Mouse (Mus musculus) adrenal gland, postnatal 14 days (tissue): ENCODE results near the gene Ccdc130. TPM values are rescaled to one million over a fixed set of nuclear protein-coding genes. Genes with fewer than 3 reads are reported as not detected.

Experiments
- DNase-seq: peaks from one replicate; pipeline ENCODE4 v3.0.0; 2021; ENCODE audit warnings: mixed read lengths
- long read RNA-seq, 2 experiments: library from polyadenylated mRNA; stranded (forward); transcript quantifications; one replicate each; pipeline ENCODE4 v2.0.0; 2021
- total RNA-seq: library from RNA; stranded (reverse); gene quantifications from 2 replicates; pipeline ENCODE4 v1.2.3, GENCODE M21; 2021

Gene Ccdc130
- total RNA-seq, result 17.5 and 22.0 TPM in 2 replicates
- long read RNA-seq, experiment 1, transcript Ccdc130-202 (10 exons, 2,119 nt), result major isoform, 14 of 29 reads
- long read RNA-seq, experiment 1, partial matches to known transcripts, result 3 of 29 reads
- long read RNA-seq, experiment 1, other reads (novel, unspliced or antisense), result 9 of 29 reads
- long read RNA-seq, experiment 2, transcript Ccdc130-202 (10 exons, 2,119 nt), result major isoform, 6 of 14 reads
- long read RNA-seq, experiment 2, partial matches to known transcripts, result 0 of 14 reads
- long read RNA-seq, experiment 2, other reads (novel, unspliced or antisense), result 5 of 14 reads

- peak; percentile 100 for DNase-seq
Measured at GRCm38 (mm10) chr8:84269950-84270773, at the start of gene Ccdc130. TSS of gene Ccdc130 (minus strand) at chr8:84270380.

DNA sequence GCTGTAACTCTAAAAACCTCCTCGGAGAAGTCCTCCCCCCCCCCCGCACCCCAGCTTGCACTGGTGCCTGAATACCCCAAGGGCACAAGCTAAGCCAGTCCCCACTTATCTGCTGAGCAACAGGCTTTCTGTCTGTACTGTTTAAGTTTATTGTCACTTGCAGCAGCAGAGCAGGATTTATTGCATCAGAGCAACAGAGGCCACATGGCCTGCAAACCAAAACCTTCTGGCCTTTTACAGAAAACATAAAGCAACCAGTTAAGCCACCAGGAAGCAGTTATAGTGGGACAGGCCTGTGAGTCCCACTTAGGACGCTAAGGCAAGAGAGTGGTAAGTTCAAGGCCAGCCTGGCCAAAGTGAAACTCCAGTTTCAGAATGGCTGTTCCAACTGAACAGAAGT is 38.2 kb upstream of the Ccdc130 start:
- DNase-seq, result peak; percentile 39

- no peak for DNase-seq
Measured at GRCm38 (mm10) chr8:84303951-84304350, 33.8 kb upstream of the Ccdc130 start.

DNA sequence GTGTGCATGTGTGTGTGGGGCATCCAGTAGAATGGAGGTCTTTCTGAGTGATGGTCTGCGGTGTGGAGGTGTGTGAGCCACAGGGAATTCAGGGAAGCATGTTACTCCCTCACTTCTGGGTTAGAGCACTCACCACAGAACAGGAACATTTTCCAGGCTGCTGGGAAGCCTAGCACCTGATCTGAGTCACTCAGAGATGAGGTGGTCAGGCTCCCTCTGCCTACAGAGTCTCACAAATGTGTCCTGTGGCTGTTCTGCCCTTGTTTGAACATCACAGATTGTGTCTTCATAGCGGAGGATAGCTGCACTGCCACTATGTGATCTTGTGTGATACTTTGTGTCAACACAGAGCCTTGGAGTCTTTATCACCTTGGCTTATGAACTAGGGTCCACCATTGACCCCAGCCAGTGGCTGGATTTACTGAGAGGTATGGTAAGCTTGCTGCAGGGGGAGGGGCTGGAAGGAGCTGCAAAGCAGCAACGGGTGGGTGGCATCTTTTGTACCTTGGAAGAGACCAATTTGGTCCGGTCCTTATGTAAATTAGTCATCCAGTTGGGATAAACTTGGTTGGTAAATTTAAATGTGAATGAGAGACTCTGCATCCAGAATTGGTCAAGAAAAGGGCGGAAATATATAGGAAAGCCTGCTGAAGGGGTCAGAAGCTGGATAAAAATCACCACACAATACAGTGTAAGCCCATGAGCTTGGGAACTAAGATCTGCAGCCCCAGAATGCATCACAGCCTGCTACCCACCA is 27.0 kb upstream of the Ccdc130 start:
- DNase-seq, result no peak

GRCm38 (mm10) chr8:84291688-84292087 is 21.5 kb upstream of the Ccdc130 start:
- DNase-seq, result peak; percentile 61

DNA sequence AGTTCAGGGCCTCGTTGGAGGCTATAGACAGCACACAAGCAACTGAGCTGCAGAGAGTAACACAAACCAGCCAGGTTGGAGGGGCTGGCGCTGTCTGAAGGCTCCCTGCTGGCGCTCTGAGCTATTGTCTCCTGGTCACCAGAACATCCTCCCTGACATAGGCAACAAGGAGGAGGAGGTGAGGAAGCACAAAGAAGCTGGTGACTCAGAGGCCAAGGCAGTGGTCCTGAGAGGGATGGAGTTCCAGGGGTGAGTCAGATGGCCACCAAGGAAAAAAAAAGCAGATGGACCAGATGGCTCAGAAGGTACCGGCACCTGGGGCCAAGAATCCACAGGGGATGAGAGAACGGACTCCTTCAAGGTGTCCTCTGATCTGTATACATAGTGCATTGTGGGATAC is 20.9 kb upstream of the Ccdc130 start:
- no peak for DNase-seq

GRCm38 (mm10) chr8:84288892-84289291 is 18.7 kb upstream of the Ccdc130 start:
- DNase-seq, result peak; percentile 34

DNA sequence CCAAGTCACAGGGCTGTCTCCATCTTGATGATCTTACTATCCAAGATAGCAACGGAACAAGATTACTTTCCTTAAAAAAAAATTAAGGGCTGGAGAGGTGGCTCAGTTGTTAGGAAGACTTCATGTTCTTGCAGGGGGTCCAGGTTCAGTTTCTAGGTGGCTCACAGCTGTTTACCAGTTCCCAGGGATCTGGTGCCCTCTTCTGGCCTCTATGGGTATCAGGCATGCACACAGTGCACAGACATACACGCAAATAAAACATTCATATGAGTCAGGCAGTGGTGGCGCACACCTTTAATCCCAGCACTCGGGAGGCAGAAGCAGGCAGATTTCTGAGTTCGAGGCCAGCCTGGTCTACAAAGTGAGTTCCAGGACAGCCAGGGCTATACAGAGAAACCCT is 15.5 kb upstream of the Ccdc130 start:
- DNase-seq, result peak; percentile 60

DNA sequence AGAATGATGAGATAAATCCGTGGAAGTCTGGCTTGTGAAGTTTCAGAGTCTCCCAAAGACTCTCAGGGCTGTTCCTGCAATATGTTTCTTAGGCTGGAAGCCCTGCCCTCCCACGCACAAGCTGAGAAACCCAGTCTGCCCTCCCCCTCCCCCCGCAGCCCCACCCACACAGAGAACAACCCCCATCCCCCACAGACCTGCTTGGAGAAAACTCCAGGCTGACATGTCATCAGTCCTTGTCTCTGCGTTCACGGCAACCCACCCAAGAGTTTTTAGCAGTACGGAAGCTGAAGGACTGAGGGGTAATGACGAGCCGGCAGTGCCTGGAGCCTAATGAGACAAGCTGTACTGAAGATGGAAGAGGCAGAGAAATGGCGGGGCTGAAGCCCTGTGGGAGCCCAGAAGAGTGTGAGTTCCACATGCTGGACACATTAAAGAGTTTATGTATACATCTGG is 14.5 kb upstream of the Ccdc130 start:
- no peak for DNase-seq

DNA sequence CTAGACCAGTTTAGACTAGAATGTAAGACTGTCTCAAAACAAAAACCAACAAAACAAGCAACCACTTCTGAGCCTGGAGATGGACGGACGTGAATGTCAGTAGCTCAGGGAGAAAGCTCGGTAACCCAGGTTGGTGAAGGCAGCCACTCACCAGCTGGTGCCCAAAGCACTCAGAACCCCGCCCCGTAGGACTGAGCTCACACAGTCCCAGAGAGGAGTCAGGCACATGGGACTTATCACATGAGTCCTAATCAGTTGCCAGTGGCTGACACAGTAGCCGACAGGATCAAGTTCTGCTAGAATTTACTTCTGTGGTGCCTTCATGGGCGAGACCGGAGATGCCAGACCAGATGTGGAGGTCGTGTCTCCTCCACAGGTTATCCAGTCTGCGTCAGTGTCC is 10.6 kb upstream of the Ccdc130 start:
- DNase-seq, result no peak

GRCm38 (mm10) chr8:84276447-84276846 is 6.3 kb upstream of the Ccdc130 start:
- DNase-seq, result no peak

DNA sequence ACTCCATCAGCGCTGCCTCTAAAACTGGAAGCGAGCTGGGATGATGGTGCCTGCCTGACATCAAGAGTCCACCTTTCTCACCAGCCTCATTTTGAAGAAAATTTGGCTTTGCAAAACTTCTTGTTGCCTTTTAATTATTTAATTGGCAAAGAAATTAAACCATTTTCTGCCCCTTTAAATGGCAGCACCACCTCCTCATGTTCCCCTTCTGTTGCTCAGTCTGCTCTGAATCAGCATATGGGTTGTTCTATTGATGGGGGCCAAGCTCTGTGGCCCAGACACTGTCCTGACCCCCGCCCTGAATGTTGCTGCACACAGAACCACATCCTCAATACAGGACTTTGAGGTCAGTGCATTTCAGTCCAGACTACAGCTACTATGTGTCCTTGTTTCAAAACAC is 3.8 kb upstream of the Ccdc130 start:
- no peak for DNase-seq

- DNase-seq, result no peak
Measured at GRCm38 (mm10) chr8:84272302-84272701, 2.1 kb upstream of the Ccdc130 start.

- no peak for DNase-seq
Measured at GRCm38 (mm10) chr8:84261098-84261497, 9.1 kb downstream of the Ccdc130 start.

DNA sequence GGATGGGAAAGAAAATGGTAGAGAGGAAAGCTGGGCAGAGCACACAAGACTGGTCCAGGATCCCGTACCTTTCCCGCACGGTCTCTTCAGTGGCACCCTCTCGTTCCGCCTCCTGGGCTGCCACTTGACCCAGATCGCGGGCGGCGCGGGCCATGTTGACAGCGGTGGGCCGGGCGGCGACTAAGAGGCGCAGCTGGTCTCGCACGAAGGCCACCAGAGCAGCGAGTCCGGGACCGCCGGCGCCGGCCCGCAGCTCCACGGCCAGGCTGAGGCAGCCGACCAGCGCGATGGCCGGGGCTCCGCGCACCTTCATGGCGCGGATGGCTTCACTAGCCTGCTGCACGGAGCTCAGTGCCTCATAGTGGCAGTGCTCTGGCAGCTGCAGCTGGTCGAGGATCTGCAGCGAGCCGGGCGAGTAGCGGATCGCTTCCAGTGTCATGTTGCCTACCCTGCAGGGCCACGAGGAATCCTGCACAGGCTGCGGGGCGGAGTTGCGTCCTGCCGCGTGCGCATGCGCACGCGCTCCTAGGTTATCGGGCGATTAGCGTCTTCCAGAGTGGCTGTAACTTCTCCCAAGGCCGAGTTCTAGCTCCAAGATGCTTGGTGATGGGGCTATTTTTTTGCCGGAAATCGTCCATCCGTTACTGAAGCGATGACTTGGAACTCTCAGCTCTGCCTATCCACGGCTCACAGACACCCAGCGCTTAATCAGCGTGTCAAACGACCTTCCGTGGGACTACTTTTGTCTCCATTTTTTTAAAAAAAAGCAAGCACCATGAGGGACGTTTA is 13.2 kb downstream of the Ccdc130 start, which contains the start of gene Mri1:
Mri1 (minus strand) TSS at position 505 of the 789 bp plus-strand sequence.
- DNase-seq, result peak; percentile 91

DNA sequence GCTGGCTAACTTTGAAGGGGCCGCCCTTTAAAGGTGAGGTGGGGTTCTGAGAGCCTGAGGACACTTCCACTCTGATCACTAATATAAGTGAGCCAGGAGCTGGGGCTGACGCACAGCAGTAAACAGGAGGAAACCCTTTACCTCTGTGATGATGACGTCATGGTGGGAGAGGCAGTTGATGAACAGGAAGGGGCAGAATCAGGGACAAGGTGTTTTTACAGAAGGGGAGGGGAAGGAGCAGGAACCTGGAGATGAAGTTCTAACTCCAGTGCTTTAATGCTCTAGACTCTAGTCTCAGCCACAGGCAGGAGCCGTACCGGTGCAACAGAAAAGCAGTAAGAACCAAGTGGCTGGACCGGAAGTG is 13.7 kb downstream of the Ccdc130 start:
- DNase-seq, result no peak

DNA sequence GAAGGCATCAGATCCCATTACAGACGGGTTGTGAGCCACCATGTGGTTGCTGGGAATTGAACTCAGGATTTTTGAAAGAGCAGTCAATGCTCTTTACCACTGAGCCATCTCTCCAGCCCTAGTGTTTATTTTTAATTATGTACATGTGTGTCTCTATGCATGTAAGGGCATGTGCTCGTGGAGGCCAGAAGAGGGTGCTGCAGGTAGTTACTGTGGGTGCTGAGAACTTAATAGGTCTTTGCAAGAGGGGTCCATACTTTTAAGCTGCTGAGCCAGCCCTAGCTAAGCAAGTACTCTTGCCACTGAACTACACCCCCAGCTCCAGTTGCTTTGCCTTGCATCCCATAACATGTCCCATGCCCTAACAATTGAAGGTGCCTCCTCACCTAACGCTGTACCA is 14.3 kb downstream of the Ccdc130 start:
- DNase-seq, result no peak

DNA sequence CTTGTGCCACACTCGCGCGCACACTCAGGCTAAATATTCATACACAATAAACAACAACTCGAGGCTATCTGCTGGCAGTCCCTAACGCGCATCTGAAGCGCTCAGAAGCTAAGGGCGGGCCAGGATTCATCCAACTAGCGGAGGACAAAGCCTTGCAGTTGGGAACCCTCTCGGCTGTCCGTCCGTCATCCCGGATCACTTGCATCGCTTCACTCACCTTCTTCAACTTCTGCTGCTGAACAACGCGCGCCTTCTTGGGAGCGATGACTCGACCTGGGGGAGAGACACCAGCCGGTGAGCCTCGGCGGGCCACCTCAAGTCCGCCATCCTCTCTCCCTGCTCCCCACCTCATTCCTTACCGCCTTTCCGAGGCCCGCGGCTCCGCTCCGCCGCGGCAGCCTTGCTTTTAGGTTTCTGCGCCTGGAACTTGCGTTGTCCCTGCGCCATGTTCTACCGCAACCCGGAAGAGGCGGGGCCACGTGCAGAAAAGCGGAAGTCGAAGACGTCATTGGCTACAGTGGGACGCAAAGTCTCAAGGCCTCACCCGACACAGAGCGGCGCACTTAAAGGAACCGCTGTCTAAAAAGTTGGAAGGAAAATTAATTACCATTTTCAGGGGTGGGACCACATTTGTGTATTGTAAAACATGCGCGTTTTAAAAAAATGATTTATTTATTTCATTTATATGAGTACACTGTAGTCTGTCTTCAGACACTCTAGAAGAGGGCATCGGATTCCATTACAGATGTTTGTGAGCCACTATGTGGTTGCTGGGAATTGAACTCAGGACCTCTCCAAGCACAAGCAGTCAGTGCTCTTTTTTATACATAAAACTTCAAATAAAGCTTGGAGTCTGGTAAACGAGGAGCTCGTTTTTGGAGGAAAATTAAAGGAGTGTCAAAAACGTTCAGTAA is 20.7 kb downstream of the Ccdc130 start, which contains the start of gene D8Ertd738e:
D8Ertd738e (minus strand) TSS at position 463 of the 914 bp plus-strand sequence.
- DNase-seq, result peak; percentile 92

DNA sequence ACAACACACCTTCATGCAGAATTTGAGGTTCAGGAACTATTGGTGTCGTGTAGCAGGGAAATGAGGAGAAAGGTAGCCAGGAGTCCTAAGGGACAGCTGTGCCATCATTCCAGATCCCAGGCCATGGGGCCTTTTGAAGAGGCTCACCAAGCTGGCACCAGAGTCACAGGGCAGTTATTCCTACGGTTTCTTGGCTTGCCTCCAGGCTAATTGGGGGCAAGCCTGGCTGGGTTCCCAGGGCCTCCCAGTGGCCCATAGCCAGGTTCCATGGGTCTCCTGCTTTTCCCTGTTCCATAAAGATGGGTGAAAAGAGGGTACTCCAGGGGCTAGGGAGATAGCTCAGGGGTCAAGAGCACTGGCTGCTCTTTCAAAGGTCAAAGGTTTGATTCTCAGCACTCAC is 28.4 kb downstream of the Ccdc130 start:
- DNase-seq, result no peak

DNA sequence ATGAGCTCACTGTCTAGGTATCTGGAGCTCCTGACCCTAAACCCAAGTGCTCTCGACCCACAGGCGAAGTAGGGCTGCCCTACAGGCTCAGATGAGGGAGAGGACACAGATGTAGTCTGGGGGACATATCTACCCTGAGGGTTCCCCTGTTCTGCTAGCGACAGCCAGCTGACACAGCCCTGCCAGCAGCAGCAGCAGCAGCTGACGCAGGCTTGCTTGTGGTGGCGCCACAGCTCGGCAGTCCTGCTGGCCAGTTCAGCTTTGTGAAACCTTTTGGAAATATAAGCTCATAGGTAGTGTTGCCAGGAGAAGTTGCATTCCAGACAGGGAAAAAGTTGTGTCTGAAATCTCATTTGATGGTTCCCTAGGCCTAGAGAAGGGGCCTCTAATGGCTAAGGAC is 29.0 kb downstream of the Ccdc130 start:
- no peak for DNase-seq
